Mouse (Mus musculus) lung, adult 2 months (tissue): ENCODE measurements around the gene Slc25a43. TPM values are rescaled to one million over a fixed set of nuclear protein-coding genes. Genes with fewer than 3 reads are reported as not detected.

Experiments
- DNase-seq: peaks from one replicate; pipeline ENCODE4 v3.0.0; 2022
- H3K4me1 ChIP-seq: fragments of 200-500 bp; 2 replicates; pipeline ENCODE4 v1.6.1; 2011; ENCODE audit warnings: low read length; ENCODE audit not compliant: control insufficient read depth, insufficient read depth
- H3K4me3 ChIP-seq: fragments of 200-500 bp; replicated peaks from 2 replicates; pipeline ENCODE3; 2011; ENCODE audit warnings: low read depth, mild to moderate bottlenecking, control low read depth, low read length; ENCODE audit errors: extremely low read depth
- CTCF ChIP-seq: fragments of 200-500 bp; IDR thresholded peaks from 2 replicates; pipeline ENCODE4 v1.5.1; 2011; ENCODE audit warnings: mild to moderate bottlenecking, low read length, control low read depth; ENCODE audit not compliant: insufficient read depth
- POLR2A ChIP-seq: fragments of 200-500 bp; IDR thresholded peaks from 2 replicates; pipeline ENCODE4 v1.6.1; 2011; ENCODE audit warnings: low read depth, mild to moderate bottlenecking, control low read depth, low read length, borderline replicate concordance; ENCODE audit errors: extremely low read depth
- WGBS: fragments of 180-500 bp; shearing (Covaris S2); methylation state at CpG from one replicate; pipeline ENCODE4 v1.1.7; 2018; 5-methylcytosine and 5-hydroxymethylcytosine counted together
- polyA plus RNA-seq: library from polyadenylated mRNA; depleted of rRNA; stranded (reverse); fragments of >200 nt; gene quantifications from 2 replicates; pipeline ENCODE4 v1.2.3, GENCODE M21; 2012; rRNA removed

Slc25a43 gene
- polyA plus RNA-seq, 1 experiment = 3.1 TPM

GRCm38 (mm10) chrX:36815022-36815421 is 71.6 kb downstream of the Slc25a43 start:
- no peak for DNase-seq
- Histone ChIP-seq H3K4me3 (no peak overlapping the region), H3K4me1 (no peaks in the 10 kb centered on the region)
- WGBS = 84% methylated on average over 4 of the region's 4 CpGs
- TF ChIP-seq POLR2A = no peak
- TF ChIP-seq CTCF = no peak

- WGBS = 53% methylated on average over 4 of the region's 4 CpGs
Observed at GRCm38 (mm10) chrX:36815439-36815838, 72.0 kb downstream of the Slc25a43 start.

GRCm38 (mm10) chrX:36816368-36816899 is 73.0 kb downstream of the Slc25a43 start:
- Histone ChIP-seq H3K4me1 (no peaks in the 10 kb centered on the region), H3K4me3 (no peak overlapping the region)
- WGBS = 46% methylated on average over 8 of the region's 8 CpGs
- TF ChIP-seq POLR2A = no peak
- no peak for TF ChIP-seq CTCF
- no peak for DNase-seq

More at GRCm38 (mm10) chrX:36815439-36815838, 72.0 kb downstream of the Slc25a43 start:
- no peak for DNase-seq
- TF ChIP-seq CTCF (no peak), POLR2A (no peak)
- no peaks in the 10 kb centered on the region for H3K4me1 ChIP-seq
- no peak overlapping the region for H3K4me3 ChIP-seq

- WGBS = 24% methylated on average over 10 of the region's 10 CpGs
- Histone ChIP-seq H3K4me1 (no peaks in the 10 kb centered on the region), H3K4me3 (no peak overlapping the region)
- no peak for TF ChIP-seq POLR2A
- no peak for TF ChIP-seq CTCF
- no peak for DNase-seq
Observed at GRCm38 (mm10) chrX:36816953-36817441, 73.5 kb downstream of the Slc25a43 start.

GRCm38 (mm10) chrX:36819575-36819974 is 76.1 kb downstream of the Slc25a43 start:
- H3K4me1 ChIP-seq = no peaks in the 10 kb centered on the region
- no peak for DNase-seq
- TF ChIP-seq POLR2A = no peak
- TF ChIP-seq CTCF = no peak
- WGBS = 54% methylated on average over 4 of the region's 4 CpGs
- H3K4me3 ChIP-seq = no peak overlapping the region

DNA sequence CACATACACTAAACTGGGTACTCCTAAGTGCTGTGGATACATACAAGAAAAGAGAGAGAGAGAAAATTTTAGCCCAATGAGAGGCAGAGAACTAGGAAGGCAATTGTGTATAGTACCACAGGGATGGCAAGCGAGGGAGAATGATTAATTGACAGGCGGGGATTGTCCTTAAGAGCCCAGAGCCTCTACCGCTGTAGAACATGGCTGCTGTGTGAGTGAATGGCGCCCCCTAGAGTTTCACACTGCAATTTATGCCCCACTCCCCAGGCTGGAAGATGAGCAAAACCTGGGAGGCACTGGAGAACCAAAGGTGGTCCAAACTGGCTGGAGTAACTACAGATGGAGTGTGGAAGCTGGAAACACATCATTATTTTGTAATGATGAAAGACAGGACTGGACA is 76.7 kb downstream of the Slc25a43 start:
- no peaks in the 10 kb centered on the region for H3K4me1 ChIP-seq
- peak; percentile 71 for TF ChIP-seq CTCF
- no peak for TF ChIP-seq POLR2A
- DNase-seq = peak; percentile 37
- WGBS = 17% methylated on average over 4 of the region's 4 CpGs
- no peak overlapping the region for H3K4me3 ChIP-seq

DNA sequence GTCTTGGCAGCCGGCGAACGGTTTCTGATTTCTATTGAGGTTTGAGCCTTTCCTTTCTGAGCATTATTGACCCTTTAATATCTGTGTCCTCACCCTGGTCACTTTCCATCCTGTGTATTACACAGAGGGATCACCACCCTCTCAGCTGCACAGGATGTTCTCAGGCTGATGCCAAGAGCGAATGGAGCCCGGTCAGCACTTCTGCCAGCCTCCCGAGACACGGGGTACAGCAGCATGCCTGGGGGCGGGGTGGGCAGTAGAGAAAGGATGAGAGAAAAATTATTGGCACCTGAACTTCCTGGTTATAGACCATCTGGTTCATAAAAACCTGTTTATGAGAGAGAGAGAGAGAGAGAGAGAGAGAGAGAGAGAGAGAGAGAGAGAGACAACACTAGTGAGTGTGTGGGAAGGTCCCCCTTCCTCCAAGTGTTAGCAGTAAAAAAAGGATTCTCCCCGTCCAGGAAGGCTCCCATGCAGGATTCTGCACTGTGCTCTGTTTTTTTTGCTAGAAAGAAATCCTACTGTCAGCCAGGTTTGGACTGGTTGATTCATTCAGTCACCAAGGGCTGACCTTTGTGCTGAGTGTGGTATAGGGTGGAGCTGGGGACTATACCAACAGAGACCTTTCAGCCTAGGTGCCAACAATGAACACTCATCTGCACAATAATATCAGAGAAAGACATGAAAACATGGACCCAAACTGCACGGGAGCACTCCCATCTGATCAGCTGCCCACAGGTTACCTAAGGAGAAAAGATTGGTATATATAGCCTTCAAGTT is 80.7 kb downstream of the Slc25a43 start:
- 71% methylated on average over 10 of the region's 10 CpGs for WGBS
- no peak for DNase-seq
- Histone ChIP-seq H3K4me1 (no peaks in the 10 kb centered on the region), H3K4me3 (no peak overlapping the region)
- TF ChIP-seq CTCF (no peak), POLR2A (no peak)

GRCm38 (mm10) chrX:36825032-36825431 is 81.6 kb downstream of the Slc25a43 start:
- TF ChIP-seq POLR2A (no peak), CTCF (no peak)
- 41% methylated on average over 2 of the region's 2 CpGs for WGBS
- DNase-seq = no peak
- H3K4me3 ChIP-seq = no peak overlapping the region
- no peaks in the 10 kb centered on the region for H3K4me1 ChIP-seq

Other genes starting within 250 kb of the Slc25a43 start
- 121 and 162 TPM in 2 replicates for gene Pgrmc1, start 145.5 kb upstream of the Slc25a43 start, polyA plus RNA-seq
- 0.34 and 0.60 TPM in 2 replicates for gene Akap17b, start 98.3 kb upstream of the Slc25a43 start, polyA plus RNA-seq
- 299 and 343 TPM in 2 replicates for gene Slc25a5, start 52.0 kb downstream of the Slc25a43 start, polyA plus RNA-seq
- gene Ube2a, start 130.2 kb downstream of the Slc25a43 start, polyA plus RNA-seq = 23.1 and 27.1 TPM in 2 replicates
- gene C330007P06Rik, start 130.5 kb downstream of the Slc25a43 start, polyA plus RNA-seq = 18.6 and 22.7 TPM in 2 replicates
- 0.48 and 0.80 TPM in 2 replicates for gene Nkrf, start 159.2 kb downstream of the Slc25a43 start, polyA plus RNA-seq
- gene Sept6, start 248.1 kb downstream of the Slc25a43 start, polyA plus RNA-seq = 5.6 and 9.0 TPM in 2 replicates